Mouse (Mus musculus): ENCODE data around the gene Lrrn2.
A peak's percentile ranks its signal among the peaks of the same experiment; 100 is the strongest.

Lrrn2 gene

DNA sequence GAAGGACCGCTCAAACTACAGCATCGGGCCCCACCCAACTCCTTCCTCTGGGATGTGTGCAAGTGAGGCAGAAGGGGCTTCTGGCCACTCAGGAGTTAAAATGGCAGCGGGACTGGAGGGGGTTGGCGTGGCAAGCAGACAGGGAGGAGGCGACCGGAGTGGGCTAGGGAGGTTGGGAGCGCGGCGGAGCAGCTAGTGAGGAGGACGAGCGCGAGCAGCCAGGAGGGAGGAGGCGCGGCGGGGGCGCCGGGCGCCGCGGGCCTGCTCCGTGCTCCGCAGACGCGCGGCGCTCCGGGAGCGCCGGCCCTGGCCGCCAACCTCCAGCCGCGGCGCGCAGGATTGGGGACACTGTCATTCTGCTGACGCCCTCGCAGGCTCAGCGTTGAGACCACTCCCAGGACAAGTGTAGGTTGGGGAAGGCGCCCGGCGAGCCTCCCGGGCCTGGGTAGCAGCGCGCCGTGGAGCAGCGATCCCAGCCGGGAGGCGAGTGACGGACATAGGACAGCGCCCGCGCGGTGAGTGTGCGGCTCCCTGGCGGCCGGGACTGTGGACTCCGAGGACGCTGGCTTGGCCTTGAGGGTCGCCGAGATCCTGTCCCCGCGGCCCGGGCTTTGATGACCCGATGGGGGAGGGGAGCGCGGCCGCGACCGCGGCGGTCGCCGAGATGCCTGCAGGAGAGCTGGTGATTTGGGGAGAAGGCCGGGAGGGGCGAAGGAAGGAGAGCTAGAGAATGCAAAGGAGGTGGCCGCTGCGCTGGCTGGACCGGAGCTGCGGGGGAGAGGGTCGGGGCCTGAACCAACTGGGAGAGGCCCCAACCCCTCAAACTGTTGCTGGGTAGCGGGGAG lies at the start of gene Lrrn2:
TSS of gene Lrrn2 (plus strand) at position 113 of the 845 bp plus-strand sequence.
- DNase-seq (ENCODE audit: low read depth, low spot score): peak; percentile 61

DNA sequence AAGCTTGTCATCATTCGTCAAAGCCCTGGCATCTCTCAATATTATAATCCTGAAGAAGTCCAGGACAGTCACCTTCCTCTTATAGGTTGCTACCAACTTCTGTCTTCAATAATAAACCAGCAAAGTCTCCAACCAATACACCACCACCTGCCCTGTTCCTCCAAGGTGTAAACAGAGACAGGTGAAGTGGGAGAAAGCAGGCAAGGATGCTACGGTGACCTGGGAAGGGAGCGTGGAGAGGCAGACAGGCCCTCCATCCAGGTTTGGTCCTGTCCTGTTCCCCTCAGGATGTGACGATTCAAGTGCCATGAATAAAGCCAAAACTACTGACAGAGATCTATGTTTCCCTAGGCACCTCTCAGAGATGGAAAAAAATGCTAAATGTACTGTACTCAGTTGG lies 48.1 kb upstream of the Lrrn2 start:
- DNase-seq (ENCODE audit: low read depth, low spot score): no peak

DNA sequence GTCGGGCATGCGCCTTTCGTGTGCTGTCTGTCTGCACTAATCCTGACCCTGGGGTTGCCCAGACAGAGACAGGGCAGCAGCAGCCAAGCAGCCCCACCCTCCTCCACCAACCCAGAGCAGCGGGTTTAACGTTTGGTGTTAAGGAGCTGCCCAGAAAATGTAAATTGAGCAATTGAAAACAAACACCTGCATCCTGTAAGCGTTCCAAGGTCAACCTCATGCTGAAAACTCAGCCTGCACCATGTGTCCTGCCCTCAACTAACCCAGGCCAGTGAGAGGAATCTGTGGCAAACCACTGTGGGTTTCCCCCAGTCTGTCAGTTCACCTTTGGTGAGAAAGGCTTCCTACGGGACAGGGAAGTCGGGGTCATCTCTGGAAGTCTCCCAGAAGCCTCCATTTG lies 46.0 kb upstream of the Lrrn2 start:
- DNase-seq (ENCODE audit: low read depth, low spot score): no peak

DNA sequence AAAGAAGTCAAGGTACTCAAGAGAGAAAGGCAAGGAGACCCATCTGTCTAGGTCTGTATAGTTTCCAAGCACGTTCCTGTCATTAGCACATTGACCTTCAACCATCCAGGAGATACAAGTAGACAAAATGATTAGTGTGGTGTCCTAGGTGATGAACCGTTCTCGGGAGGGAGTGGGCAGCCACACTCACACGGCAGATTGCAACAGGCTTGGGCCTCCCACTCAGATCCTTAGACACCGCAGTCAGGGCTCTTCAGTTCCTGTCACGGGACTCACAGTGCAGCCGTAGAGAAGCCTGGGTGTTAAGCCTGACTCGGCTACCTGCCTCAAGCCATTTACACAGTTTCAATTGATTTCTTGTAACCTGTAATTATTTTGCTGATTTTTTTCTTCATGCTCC lies 43.2 kb upstream of the Lrrn2 start:
- DNase-seq (ENCODE audit: low read depth, low spot score): no peak

DNA sequence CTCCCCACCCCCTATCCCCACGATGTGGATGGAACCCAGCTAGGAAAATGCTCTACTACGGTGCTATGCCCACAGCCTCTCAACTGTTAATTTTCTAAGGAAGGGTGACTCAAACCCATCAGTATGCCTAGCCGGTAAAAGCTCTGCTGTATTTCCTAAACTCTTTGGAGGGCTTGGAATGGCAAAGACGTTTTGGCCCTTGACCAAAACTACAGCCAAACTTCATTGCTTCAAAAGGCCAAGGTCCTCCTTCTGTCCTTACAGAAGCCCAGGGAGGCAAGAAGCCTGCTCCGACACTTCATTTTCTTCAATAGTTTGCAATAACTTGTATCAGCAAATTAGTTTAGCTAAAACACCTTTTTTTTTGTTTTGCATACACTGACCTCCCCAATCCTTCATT lies 42.4 kb upstream of the Lrrn2 start:
- no peak for DNase-seq (ENCODE audit: low read depth, low spot score)

DNA sequence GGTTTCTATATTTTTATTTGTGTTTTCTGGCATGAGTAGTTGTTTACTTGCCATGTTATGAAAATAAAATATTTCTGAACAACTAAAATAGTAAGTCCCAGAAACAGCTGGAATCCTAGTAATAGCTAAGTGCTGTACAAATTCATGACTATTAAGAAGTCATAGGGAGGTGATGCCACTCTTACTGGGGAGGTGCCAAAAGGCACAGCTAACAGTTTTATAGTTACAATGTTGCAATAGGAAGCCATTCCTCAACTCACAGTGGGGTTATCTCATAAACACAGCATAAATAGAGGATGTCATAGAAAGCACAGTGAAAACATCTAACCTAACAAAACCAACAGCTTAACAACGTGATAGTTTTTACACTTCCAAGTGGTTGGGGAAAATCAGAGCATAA lies 41.7 kb upstream of the Lrrn2 start:
- DNase-seq (ENCODE audit: low read depth, low spot score): no peak

DNA sequence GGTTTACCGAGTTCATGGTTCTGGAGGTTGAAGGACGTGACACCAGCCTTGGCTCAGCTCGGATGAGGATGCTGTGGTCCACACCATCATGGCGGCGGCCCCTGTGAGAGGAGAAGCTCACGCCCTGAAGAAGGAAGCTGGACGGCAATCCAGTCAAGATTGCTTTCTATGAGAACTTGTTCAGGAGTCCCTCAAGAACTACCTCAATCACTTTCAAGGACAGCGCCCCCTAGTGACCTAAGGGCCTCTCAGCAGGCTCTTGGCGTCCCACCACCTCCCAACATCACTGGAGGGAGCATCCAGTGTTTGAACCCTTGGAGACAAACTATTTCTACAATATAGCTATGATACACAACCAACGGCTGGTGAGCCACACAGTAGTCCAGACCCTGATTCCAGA lies 36.5 kb upstream of the Lrrn2 start:
- DNase-seq (ENCODE audit: low read depth, low spot score): no peak

DNA sequence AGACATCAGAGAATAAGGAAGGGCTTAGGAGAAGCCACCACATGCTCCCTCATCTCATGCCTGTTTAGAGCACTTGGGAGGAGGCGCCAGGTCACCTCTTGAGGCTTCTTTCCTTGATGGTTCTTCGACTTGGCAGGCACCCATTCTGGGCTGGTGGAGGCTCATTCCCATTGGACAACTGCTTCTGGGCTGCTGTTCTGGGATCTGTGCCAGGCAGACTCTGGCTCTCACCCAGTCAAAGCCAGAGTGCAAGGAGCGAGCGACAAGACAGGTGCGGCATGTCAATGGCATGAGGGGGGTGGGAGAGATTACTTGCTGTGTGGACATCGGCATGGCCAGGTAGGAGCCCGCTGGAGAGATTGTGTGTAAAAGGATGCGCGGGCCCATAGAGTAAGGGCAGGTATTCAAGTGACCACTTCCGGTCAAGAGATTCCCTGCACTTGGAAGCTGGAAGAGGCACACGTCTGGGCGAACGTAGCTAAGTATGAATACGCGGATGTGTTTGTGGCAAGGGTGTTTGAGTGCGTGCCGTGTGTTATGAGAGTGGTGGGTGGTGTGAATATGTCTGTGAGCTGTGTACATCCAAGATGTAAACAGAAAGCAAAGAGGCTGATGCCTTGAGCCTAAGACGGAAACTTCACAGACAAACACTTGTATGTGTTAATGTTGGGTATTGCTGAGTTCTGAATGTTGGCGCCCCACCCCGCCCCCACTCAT lies 35.8 kb upstream of the Lrrn2 start:
- no peak for DNase-seq (ENCODE audit: low read depth, low spot score)

DNA sequence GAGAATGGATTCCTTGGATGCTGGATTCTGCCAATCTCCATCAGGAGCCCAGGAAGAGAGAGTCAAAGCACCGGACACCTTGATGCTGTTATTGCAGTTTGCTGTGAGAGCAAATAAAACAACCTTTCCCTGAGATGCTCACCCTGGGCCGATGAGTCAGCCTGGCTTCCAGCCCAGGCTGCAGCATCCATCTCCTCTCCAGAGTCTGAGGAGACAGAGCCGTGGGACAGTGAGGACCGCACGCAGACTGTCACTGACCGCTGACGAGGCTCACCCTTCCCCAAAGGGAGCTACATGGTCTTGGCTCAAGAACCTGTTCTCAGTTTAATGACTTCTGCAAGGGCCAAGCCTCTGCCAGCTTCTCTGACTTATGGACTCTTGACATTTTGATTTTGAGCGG lies 34.3 kb upstream of the Lrrn2 start:
- no peak for DNase-seq (ENCODE audit: low read depth, low spot score)

DNA sequence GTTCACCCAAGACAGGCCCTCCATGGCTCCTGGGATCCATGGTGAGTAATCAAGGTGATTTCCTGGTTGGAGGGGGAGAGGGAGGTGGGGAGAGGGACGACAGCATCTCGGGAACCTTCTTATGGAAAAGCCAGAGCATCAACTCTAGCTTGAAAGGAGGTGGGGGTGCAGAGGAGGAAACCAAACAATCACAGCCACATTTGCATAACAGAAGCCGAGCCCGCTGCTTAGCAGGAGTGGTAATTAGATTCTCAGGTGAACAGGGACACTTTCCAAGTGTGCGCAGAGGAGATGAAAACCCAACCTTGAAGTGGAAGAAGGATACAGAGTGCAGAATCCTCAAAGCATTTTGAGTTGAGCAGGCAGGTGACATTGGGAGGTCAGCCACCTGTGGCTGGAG lies 29.3 kb upstream of the Lrrn2 start:
- no peak for DNase-seq (ENCODE audit: low read depth, low spot score)

DNA sequence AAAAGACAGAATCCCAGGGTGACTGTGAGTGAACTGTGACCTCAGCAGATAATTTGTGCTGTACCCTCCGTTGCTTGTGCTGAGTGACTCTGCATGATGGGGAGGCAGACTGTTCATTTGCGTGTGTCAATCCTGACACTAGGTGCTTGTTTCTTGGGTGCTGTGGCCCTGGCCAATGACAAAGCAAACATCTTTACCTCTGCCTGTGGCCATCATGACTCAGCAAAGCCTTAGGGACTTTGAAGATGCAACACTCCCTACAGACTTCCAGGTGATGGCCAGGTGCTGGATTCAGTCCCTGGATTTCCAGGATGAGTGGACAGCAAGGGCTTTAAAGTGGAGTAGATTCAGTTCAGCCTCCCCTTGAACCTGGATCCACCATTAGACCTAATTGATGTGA lies 28.8 kb upstream of the Lrrn2 start:
- no peak for DNase-seq (ENCODE audit: low read depth, low spot score)

DNA sequence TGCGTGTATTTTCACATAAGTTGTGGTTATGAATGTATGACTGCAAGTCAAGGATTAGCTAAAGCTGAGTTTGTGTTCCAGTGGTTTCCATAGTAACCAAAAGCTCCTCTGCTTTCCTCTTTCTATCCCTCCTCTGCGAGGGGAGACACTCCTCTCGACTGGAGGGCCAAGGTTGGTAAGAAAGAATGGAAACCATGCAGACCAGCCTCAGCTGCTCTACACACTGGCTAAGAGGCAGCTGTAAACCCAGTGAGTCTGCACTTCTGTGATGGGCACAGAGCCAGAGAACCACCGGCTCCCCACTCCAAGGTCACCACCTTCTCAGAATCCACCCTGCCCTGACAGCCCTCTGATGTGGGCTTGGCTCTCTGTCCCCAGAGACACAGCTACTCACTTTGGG lies 28.3 kb upstream of the Lrrn2 start:
- DNase-seq (ENCODE audit: low read depth, low spot score): peak; percentile 16

DNA sequence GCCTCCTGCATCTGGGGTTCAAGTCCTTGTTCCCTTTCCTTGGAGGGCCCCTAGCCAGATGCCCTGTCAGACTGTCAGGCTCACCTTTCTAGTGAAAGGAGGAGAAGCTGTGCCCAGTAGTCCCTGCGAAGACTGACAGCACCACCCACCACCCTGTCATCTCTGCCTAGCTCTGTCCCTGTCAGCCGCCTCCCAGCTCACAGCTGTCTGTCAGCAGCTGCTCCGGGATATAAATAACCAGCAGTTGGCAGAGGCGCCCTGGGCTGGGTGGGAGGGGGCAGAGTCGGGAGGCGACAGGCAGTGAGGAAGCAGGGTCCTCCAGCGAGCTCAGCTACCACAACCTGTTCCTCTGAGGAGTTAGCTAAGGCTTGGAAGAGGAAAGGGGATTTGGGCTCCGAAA lies 26.8 kb upstream of the Lrrn2 start:
- DNase-seq (ENCODE audit: low read depth, low spot score): peak; percentile 34

DNA sequence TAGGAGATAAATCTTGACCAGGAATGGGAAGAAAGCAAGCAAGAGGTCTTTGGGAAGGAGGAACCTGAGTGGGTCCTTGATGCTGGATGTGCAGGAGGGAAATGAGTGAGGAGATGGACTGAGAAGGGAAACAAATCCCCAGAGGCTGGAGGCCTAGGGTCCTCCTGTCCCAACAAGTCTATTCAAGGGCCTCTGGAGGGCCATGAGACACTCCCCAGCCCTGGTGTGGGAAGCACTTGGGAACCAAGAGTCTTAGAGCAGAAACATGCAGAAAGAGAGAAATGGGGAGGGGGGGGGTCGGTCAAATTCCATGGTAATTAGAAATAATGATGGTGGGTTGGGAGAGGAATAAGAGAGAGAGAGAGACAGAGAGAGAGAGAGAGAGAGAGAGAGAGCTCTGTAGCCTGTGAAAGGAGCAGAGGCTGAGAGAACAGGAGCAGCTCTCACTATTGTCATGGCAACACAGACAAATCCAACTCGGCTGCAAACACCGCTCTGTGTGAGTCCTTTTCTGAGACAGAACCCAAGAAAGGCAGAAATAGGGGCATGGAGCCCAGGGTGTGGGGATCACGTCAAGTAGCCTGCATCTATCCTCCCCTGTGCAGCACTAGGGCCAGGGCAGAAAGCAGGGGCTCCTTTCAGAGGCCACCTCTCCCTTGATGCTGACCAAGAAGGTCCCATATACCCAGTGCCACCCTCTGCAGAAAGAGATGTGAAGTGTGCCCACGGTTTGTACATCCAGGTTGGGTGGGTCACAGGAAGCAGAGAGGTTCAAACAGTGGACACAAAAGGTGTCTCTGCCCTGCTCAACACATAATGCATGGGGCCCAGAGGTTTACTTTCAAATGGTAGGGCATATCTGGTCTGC lies 21.3 kb upstream of the Lrrn2 start:
- no peak for DNase-seq (ENCODE audit: low read depth, low spot score)

DNA sequence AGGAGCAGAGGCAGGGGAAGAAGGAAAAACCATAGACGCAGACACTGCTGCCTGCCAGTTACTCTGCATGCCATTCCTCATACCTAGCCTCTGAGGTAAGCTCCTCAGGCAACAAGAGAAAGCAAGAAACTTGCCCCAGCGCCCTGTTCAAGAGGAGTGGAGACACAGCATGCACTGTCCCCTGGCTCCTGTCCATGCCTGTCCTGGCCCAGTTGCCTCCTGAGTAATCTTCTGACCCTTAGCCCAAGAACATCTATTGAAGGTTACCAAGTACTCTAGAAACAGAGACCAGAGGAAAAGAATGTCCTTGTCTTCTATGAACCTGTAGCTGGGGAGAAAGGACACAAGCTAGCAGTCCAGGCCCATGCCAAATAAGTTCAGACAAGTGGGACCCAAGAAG lies 15.9 kb upstream of the Lrrn2 start:
- no peak for DNase-seq (ENCODE audit: low read depth, low spot score)

DNA sequence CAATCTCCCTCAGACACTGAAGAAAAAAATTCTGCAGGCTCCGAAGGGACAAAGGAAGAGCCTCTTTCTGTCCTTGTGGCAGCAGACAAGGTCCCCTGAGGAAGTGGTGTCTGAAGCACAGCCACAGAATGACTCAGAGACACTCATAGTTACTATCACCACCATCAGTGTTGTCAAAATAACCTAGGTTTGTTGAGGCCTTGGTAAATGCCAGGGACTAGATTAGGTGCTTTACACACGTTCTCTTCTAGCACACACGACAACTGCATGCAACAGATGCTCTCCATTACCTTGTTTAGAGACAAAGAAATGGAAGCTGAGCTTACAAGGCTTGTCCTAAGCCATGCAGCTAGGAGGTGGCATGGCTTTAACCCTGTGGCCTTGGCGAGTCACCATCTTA lies 14.5 kb upstream of the Lrrn2 start:
- no peak for DNase-seq (ENCODE audit: low read depth, low spot score)

DNA sequence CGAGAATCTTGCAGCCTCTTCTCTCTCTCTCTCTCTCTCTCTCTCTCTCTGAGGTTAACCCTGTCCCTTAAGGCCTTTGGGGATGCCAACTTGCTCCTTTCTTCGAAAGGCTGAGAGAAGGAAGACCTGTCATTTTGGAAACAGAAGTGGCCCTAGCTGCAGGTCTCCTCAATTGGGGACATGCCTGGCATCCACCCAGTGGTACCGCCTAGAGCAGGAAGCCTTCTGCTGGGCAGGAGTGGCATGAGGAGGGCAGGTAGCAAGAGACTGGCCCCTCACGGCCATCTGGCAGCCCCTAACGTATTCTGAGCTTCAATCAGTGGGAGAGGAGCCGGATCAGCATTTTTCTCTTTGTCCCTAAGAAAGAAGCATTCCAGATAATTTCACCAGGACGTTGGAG lies 9.7 kb upstream of the Lrrn2 start:
- DNase-seq (ENCODE audit: low read depth, low spot score): no peak

DNA sequence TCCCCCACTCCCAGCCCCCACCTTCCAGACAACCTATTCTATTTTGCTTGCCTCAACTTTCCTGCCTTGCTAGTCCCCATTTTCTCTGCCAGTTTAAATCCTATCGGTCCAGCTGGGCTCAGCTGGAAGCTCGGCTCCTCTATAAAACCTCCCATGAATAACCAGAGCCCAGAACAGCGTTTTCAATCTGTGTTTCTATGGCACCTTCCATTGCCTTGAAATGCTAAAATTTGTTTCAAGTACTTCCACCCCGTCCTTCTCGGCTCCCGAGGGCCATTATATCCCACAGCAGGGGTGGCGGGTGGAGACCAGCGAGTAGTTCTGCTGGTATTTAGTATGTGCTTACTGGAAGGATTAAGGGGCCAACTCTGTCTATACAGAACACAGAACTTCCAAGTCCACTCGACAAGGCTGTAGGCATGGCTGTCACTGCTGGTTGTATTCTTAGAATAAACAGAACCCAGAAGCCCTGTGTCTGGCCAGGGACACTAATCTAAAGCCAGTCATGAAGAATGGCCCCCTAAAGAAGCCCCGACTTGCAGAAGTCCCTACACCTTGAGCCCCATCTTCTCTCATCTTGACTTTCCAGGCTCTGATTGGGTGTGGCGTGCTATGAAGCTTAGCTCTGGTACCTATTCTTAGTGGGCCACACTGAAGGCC lies 992 bp upstream of the Lrrn2 start:
- DNase-seq (ENCODE audit: low read depth, low spot score): no peak

DNA sequence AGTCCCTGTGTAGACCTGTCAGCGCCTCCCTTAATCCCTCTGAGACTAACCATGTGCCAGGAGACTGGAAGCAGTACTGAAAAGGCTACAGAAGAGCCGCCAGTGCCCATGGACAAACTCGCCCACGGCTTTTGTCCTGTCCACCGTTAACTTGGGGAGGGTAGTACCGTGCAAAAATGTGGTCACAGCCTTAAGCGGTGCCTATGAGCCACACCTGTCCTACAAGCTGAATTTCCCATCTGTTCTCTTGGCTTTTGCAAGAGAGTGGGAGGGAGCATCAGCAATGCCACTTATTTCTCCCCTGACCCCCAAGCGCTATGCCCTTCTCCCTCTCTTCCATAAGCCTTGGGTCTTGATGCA lies 292 bp upstream of the Lrrn2 start:
- no peak for DNase-seq (ENCODE audit: low read depth, low spot score)

DNA sequence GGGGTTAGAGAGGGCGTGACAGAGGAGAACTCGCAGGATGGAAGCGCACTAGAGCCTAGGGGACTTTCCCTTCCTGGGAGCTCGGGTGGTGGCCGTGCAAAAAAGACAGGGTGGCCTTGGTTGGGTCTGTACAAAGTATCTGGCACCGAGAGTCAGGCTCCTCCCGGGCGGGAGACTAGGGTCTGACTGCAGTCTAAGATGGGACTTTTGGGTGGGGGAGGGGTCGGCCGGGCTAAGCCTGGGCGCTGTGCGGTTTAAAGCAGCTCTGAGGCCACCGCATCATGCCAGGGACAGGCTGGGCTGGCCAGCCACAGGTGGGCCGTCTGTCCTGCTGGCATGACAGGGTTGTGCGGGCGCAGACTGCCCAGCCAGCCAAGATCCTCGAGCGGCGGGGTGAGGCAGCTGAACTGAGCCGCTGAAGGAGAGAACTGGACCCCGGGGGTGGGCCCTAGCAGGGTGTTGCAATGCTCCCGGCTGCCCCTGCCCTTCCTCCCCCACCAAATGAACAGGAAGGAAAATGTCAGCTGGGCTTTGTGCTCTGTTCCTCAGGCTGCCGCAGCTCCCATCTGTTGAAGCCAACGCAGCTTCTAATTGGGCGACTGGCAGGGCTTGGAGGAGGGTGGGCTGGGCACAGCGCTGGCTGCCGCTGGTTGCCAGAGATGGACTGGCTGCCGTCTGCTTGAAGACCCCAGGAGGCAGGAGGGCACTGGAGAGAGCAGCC lies 1.1 kb downstream of the Lrrn2 start:
- DNase-seq (ENCODE audit: low read depth, low spot score): peak; percentile 56

DNA sequence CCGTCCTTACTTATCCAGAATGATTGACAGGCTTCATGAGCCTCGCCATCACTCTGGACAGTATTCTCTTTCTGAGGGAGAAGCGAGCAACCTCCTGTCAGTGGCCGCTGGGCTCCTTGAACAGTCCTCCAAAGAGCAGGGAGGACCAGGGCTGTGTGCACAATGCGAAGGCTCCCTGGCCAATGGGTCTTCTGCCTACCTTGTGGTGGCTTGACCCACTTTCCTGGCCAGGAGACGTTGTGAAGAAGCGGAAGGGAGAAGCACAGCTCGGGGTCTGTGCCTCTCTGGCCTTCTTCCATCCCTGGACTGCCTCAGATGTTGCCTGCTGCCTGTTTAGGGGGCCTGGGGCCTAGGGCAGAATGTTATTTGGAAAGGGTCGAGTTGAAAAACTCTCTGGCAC lies 1.8 kb downstream of the Lrrn2 start:
- no peak for DNase-seq (ENCODE audit: low read depth, low spot score)
